Mouse (Mus musculus) midbrain, embryonic 12.5 days (tissue): ENCODE measurements around the gene Top1. TPM values are rescaled to one million over a fixed set of nuclear protein-coding genes. Genes with fewer than 3 reads are reported as not detected.

Experiments used
- microRNA-seq: library from miRNA; unstranded; fragments of <30 nt; microRNA quantifications from one replicate; pipeline ENCODE4, GENCODE M21; 2017
- polyA plus RNA-seq: library from polyadenylated mRNA; unstranded; fragments of >200 nt; fragmentation: Nextera tagmentation; extraction: Ambion mirVana; gene quantifications from 2 replicates; pipeline ENCODE4 v1.2.1, GENCODE M21; 2016

Top1 gene
- polyA plus RNA-seq, 1 experiment from 2014 or later, result 122 TPM

Small RNA genes within 50 kb of the gene (microRNA-seq; reads per million reads assigned to microRNA genes)
- not detected for gene Gm23968

Other genes starting within 250 kb of the Top1 start
- gene Plcg1, start 85.4 kb downstream of the Top1 start, polyA plus RNA-seq, result 108 and 110 TPM in 2 replicates
- gene Zhx3, start 227.1 kb downstream of the Top1 start, polyA plus RNA-seq, result 15.5 and 16.8 TPM in 2 replicates
- 0.32 and 0.38 TPM in 2 replicates for gene Lpin3, start 234.8 kb downstream of the Top1 start, polyA plus RNA-seq